Mouse (Mus musculus) E14TG2a.4 (cell line): ENCODE measurements around the gene Olfr97.

Experiments used
- CTCF ChIP-seq: conservative IDR thresholded peaks from 2 replicates; pipeline ENCODE4 v1.5.1; 2014; ENCODE audit warnings: low read length
- NANOG ChIP-seq: IDR thresholded peaks from 2 replicates; pipeline ENCODE4 v1.6.1; 2014; ENCODE audit warnings: borderline replicate concordance, low read length, mixed read lengths

DNA sequence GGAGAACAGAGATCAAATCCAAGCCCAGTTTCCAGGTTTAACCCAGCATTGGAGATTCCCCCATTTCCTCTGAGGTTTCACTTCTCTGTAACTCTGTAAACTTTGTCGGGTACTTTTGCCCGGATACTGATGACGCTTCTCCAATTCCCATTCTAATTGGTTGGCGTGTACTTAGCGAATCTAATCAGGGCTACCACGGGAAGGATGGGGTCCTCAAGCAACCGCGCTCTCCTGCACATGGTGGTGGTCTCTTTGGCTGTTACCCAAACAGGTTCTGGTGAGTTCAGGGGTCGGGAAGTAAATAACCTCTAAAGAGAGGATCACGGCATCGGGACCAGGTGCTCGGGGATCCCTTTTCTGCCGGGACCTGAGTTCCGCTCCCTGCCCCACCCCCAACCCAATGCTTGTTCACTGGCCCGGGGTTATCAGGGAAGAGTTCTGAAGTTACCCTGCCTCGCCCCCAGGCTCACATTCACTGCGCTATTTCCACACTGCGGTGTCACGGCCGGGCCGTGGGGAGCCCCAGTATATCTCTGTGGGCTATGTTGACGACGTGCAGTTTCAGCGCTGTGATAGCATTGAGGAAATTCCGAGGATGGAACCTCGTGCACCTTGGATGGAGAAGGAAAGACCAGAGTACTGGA is 33.0 kb upstream of the Olfr97 start, which contains the start of gene H2-M3:
- TF ChIP-seq CTCF (no peak), NANOG (no peak)
